Mouse (Mus musculus): ENCODE measurements around the gene Fa2h.

GRCm38 (mm10) chr8:111418601-111419000 lies 25.0 kb upstream of the Fa2h start:
- TF ChIP-seq POLR2A (IDR thresholded peaks at IDR 0.05; ENCODE audit: borderline replicate concordance, low read depth, low read length): no peak
- TF ChIP-seq CTCF (IDR thresholded peaks at IDR 0.05; ENCODE audit: low read depth, low read length): peak; percentile 57; the same call in 1 of the 2 replicates

Data from bone marrow macrophage, adult 2 months (primary cell).